Mouse (Mus musculus) lung, adult 2 months (tissue): ENCODE data around the gene Fbxw9.

ENCODE experiments used
- CTCF ChIP-seq: fragments of 200-500 bp; IDR thresholded peaks from 2 replicates; pipeline ENCODE4 v1.5.1; 2011; ENCODE audit warnings: mild to moderate bottlenecking, low read length, control low read depth; ENCODE audit not compliant: insufficient read depth
- POLR2A ChIP-seq: fragments of 200-500 bp; IDR thresholded peaks from 2 replicates; pipeline ENCODE4 v1.6.1; 2011; ENCODE audit warnings: low read depth, mild to moderate bottlenecking, control low read depth, low read length, borderline replicate concordance; ENCODE audit errors: extremely low read depth

DNA sequence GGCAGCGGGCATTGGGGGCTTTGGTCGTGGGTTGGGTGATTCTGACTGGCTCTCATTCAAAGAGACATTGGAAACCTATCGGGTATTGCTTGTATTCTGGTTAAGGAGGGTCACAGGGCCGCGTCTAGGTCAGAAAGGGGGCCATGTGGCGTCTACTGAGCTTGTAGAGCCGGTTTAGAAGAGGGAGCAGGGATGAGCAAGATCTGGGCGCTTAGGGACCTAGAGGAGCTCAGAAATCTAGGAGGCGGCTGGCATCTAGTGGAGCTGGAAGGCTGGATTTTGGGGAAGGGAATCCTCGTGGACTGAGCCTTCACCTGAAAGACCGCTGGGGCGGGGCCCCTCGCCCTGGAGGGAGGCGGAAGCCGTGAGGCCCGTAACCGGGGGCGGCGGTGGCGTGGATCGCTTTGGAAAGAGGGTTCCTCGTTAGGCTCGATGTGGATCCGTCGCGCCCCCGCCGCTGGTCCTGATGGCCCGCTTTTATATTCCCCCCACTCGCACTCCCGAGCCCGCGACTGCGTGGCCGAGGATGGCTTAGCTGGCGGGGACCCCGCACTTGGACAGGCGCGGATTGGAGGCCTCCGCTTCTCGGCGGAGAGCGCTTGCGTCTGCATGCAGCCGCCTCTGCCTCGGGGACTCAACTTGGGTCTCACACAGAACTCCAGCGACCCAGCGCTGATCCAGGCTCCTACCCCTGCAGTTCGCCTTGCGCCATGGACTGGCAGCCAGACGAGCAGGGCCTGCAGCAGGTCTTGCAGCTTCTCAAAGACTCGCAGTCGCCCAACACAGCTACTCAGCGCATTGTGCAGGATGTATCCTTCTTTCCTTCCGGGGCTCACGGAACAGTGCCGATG is 21.9 kb upstream of the Fbxw9 start:
- TF ChIP-seq CTCF = no peak
- no peak for TF ChIP-seq POLR2A
